Mouse (Mus musculus) limb, embryonic 12.5 days (tissue): ENCODE measurements around the gene Ntn4. TPM values are rescaled to one million over a fixed set of nuclear protein-coding genes. Genes with fewer than 3 reads are reported as not detected.
"Not testable (repeated sequence)": the region's sequence is repeated elsewhere in the genome, so short reads cannot be mapped to it uniquely, and the experiment has no call there.

Experiments
- ATAC-seq: fragments of 200-750 bp; cut with Nextera tagmentation; 2 replicates; pipeline ENCODE4 v1.8.0; 2017; ENCODE audit warnings: low read depth, moderate TSS enrichment; ENCODE audit not compliant: insufficient number of reproducible peaks, insufficient read depth, low FRiP score, low TSS enrichment
- H3K27ac ChIP-seq: fragments of 300-500 bp; sonication (generic); 2 replicates; pipeline ENCODE4 v1.5.1; 2016; ENCODE audit warnings: mild to moderate bottlenecking, moderate library complexity
- H3K27me3 ChIP-seq: fragments of 300-500 bp; sonication (generic); 2 replicates; pipeline ENCODE4 v1.6.1; 2016; ENCODE audit warnings: mild to moderate bottlenecking, moderate library complexity
- H3K36me3 ChIP-seq: fragments of 300-500 bp; sonication (generic); 2 replicates; pipeline ENCODE4 v1.6.1; 2016; ENCODE audit warnings: mild to moderate bottlenecking, moderate library complexity
- H3K4me1 ChIP-seq: fragments of 300-500 bp; sonication (generic); replicated peaks from 2 replicates; pipeline ENCODE4 v1.6.1; 2016
- H3K4me2 ChIP-seq: fragments of 300-500 bp; sonication (generic); 2 replicates; pipeline ENCODE4 v1.6.1; 2016; ENCODE audit warnings: mild to moderate bottlenecking, moderate library complexity
- H3K4me3 ChIP-seq: fragments of 300-500 bp; sonication (generic); replicated peaks from 2 replicates; pipeline ENCODE4 v1.5.1; 2016; ENCODE audit warnings: mild to moderate bottlenecking
- H3K9ac ChIP-seq: fragments of 300-500 bp; sonication (generic); replicated peaks from 2 replicates; pipeline ENCODE4 v1.6.1; 2016; ENCODE audit warnings: mild to moderate bottlenecking, moderate library complexity
- H3K9me3 ChIP-seq: fragments of 300-500 bp; sonication (generic); 2 replicates; pipeline ENCODE4 v1.6.1; 2016; ENCODE audit warnings: mild to moderate bottlenecking, moderate library complexity
- WGBS: fragments of 180-500 bp; shearing (Covaris S2); methylation state at CpG from one replicate; pipeline ENCODE4 v1.1.7; 2016; 5-methylcytosine and 5-hydroxymethylcytosine counted together
- polyA plus RNA-seq: library from polyadenylated mRNA; unstranded; fragments of >200 nt; fragmentation: Nextera tagmentation; extraction: Ambion mirVana; gene quantifications from 2 replicates; pipeline ENCODE4 v1.2.1, GENCODE M21; 2016

The Ntn4 gene
- polyA plus RNA-seq, 1 experiment from 2014 or later: 1.8 TPM

DNA sequence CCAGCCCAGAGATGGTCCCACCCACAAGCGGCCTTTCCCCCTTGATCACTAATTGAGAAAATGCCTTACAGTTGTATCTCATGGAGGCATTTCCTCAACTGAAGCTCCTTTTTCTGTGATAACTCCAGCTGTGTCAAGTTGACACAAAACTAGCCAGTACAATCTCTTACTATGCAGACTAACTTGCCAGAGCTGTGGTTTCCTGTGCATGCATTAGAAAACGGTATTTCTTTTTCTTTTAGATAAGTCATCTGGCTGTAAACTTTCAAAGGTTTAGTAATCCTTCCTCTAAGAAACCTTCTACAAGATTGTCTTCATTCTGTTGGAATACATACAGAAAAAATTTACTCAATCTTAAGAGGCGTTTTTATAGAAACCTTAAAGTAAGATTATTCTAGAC is 44.9 kb downstream of the Ntn4 start:
- H3K36me3 ChIP-seq, H3K27me3 ChIP-seq, H3K27ac ChIP-seq, H3K9me3 ChIP-seq, ATAC-seq, H3K4me2 ChIP-seq, H3K9ac ChIP-seq, H3K4me3 ChIP-seq: not testable (repeated sequence)
- 80% methylated on average over 3 of the region's 3 CpGs for WGBS
- peaks cover 17% of the 10 kb centered on the region for H3K4me1 ChIP-seq

- H3K36me3 ChIP-seq: no peaks in the 10 kb centered on the region
- 95% methylated on average over 6 of the region's 6 CpGs for WGBS
- 0 out of 2 replicates have a peak, but pooled peaks have one; percentile 56 for ATAC-seq
These were observed 46.1 kb downstream of the Ntn4 start for GRCm38 (mm10) chr10:93686579-93686978.

GRCm38 (mm10) chr10:93687781-93688180 is 47.3 kb downstream of the Ntn4 start:
- no peak overlapping the region for H3K9ac ChIP-seq

More at GRCm38 (mm10) chr10:93686579-93686978, 46.1 kb downstream of the Ntn4 start:
- no peak overlapping the region for H3K27ac ChIP-seq
- no peaks in the 10 kb centered on the region for H3K9me3 ChIP-seq
- no peak overlapping the region for H3K4me3 ChIP-seq
- no peak overlapping the region for H3K9ac ChIP-seq
- H3K27me3 ChIP-seq: no peaks in the 10 kb centered on the region
- H3K4me2 ChIP-seq: no peak overlapping the region
- H3K4me1 ChIP-seq: peaks cover 12% of the 10 kb centered on the region

GRCm38 (mm10) chr10:93688306-93689171 is 48.1 kb downstream of the Ntn4 start:
- Histone ChIP-seq H3K9ac (no peak overlapping the region), H3K4me1 (peaks cover 12% of the 10 kb centered on the region), H3K27ac (peak overlapping the region; percentile 20; the same call in 1 of the 2 replicates), H3K4me3 (no peak overlapping the region), H3K27me3 (no peaks in the 10 kb centered on the region), H3K4me2 (no peak overlapping the region), H3K36me3 (no peaks in the 10 kb centered on the region), H3K9me3 (no peaks in the 10 kb centered on the region)
- WGBS: 57% methylated on average over 26 of the region's 26 CpGs
- ATAC-seq: peak; percentile 69

More at GRCm38 (mm10) chr10:93687781-93688180, 47.3 kb downstream of the Ntn4 start:
- ATAC-seq: no peak
- H3K27ac ChIP-seq: no peak overlapping the region
- 88% methylated on average over 3 of the region's 3 CpGs for WGBS
- H3K36me3 ChIP-seq: no peaks in the 10 kb centered on the region
- no peak overlapping the region for H3K4me2 ChIP-seq
- no peak overlapping the region for H3K4me3 ChIP-seq
- H3K9me3 ChIP-seq: no peaks in the 10 kb centered on the region
- peaks cover 12% of the 10 kb centered on the region for H3K4me1 ChIP-seq
- no peaks in the 10 kb centered on the region for H3K27me3 ChIP-seq

- H3K9ac ChIP-seq: no peak overlapping the region
- 53% methylated on average over 11 of the region's 11 CpGs for WGBS
- no peaks in the 10 kb centered on the region for H3K36me3 ChIP-seq
- H3K4me1 ChIP-seq: peaks cover 12% of the 10 kb centered on the region
- no peak overlapping the region for H3K27ac ChIP-seq
- no peaks in the 10 kb centered on the region for H3K27me3 ChIP-seq
- no peak for ATAC-seq
- H3K4me2 ChIP-seq: no peak overlapping the region
- H3K4me3 ChIP-seq: no peak overlapping the region
- H3K9me3 ChIP-seq: no peaks in the 10 kb centered on the region
These were observed 50.9 kb downstream of the Ntn4 start for GRCm38 (mm10) chr10:93691344-93691743.

GRCm38 (mm10) chr10:93695043-93695791 is 54.7 kb downstream of the Ntn4 start:
- Histone ChIP-seq H3K36me3 (no peaks in the 10 kb centered on the region), H3K27ac (no peak overlapping the region), H3K4me2 (no peak overlapping the region), H3K9me3 (no peaks in the 10 kb centered on the region), H3K9ac (no peak overlapping the region), H3K27me3 (no peaks in the 10 kb centered on the region), H3K4me1 (peaks cover 5% of the 10 kb centered on the region; the same call in 1 of the 2 replicates), H3K4me3 (no peak overlapping the region)
- no peak for ATAC-seq
- 68% methylated on average over 21 of the region's 21 CpGs for WGBS

DNA sequence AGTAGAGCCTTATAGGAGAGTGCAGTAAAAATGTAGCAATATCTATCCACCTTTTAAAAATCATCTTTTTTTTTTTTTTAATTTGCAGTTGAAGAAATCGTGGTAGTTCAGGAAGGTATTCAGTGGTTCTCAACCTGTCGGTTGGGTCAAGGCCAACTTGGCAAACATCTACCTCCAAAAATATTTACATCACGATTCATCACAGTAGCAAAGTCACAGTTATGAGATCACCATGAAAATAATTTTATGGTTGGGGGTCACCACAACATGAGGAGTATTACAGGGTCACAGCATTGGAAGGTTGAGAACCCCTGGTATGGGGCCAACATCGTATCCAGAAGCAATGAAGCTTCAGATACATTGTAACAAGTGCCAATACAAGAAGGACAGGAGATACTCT is 55.5 kb downstream of the Ntn4 start:
- H3K4me3 ChIP-seq: no peak overlapping the region
- no peak for ATAC-seq
- no peak overlapping the region for H3K9ac ChIP-seq
- no peak overlapping the region for H3K4me2 ChIP-seq
- no peaks in the 10 kb centered on the region for H3K36me3 ChIP-seq
- WGBS: 97% methylated on average over 4 of the region's 4 CpGs
- H3K9me3 ChIP-seq: no peaks in the 10 kb centered on the region
- no peaks in the 10 kb centered on the region for H3K27me3 ChIP-seq
- H3K27ac ChIP-seq: no peak overlapping the region
- H3K4me1 ChIP-seq: 0 out of 2 replicates have a peak, but pooled peaks cover 3% of the 10 kb centered on the region

GRCm38 (mm10) chr10:93697866-93698483 is 57.5 kb downstream of the Ntn4 start:
- no peak overlapping the region for H3K9ac ChIP-seq

DNA sequence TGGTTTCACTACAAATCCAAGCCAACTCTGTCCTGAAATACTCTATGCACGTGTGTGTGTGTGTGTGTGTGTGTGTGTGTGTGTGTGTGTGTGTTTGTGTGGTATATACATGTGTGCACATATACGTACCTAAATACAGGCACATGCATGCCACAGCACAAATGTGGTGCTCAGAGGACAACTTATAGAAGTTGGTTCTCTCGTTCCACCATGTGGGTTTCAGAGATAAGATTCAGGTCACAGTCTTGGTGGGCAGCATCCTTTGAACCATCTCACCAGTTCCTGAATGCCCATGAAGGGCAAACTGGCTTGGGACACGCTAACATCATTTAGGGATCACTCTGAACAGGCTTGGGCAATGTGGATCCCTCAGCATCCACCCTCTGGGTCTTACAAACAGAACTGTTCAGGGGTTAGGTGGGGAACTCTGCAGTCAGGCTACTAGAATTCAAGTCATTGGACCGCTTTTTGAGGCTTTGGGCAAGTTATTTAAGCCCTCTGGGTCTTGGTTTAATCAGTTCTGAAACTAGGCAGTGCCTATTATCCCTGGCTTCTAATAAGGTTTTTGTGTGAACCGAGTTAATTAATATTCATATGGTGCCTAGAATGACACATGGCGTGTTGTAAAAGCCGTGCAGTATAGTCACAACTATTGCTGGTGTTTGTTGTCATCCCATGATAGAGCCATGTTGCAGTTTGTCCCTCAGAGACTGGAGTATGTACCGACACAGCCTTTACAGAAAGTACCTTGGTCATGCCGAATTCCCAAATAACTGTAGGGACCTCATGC is 59.4 kb downstream of the Ntn4 start:
- no peak overlapping the region for H3K4me2 ChIP-seq
- H3K4me3 ChIP-seq: no peak overlapping the region
- H3K27ac ChIP-seq: no peak overlapping the region
- ATAC-seq: no peak
- no peaks in the 10 kb centered on the region for H3K36me3 ChIP-seq
- H3K4me1 ChIP-seq: no peaks in the 10 kb centered on the region
- H3K9me3 ChIP-seq: no peaks in the 10 kb centered on the region
- H3K9ac ChIP-seq: no peak overlapping the region
- no peaks in the 10 kb centered on the region for H3K27me3 ChIP-seq
- WGBS: 88% methylated on average over 10 of the region's 10 CpGs

More at GRCm38 (mm10) chr10:93697866-93698483, 57.5 kb downstream of the Ntn4 start:
- no peak overlapping the region for H3K27ac ChIP-seq
- 91% methylated on average over 10 of the region's 10 CpGs for WGBS
- H3K9me3 ChIP-seq: no peaks in the 10 kb centered on the region
- ATAC-seq: no peak
- no peaks in the 10 kb centered on the region for H3K36me3 ChIP-seq
- no peaks in the 10 kb centered on the region for H3K27me3 ChIP-seq
- no peaks in the 10 kb centered on the region for H3K4me1 ChIP-seq
- H3K4me2 ChIP-seq: no peak overlapping the region
- H3K4me3 ChIP-seq: no peak overlapping the region

DNA sequence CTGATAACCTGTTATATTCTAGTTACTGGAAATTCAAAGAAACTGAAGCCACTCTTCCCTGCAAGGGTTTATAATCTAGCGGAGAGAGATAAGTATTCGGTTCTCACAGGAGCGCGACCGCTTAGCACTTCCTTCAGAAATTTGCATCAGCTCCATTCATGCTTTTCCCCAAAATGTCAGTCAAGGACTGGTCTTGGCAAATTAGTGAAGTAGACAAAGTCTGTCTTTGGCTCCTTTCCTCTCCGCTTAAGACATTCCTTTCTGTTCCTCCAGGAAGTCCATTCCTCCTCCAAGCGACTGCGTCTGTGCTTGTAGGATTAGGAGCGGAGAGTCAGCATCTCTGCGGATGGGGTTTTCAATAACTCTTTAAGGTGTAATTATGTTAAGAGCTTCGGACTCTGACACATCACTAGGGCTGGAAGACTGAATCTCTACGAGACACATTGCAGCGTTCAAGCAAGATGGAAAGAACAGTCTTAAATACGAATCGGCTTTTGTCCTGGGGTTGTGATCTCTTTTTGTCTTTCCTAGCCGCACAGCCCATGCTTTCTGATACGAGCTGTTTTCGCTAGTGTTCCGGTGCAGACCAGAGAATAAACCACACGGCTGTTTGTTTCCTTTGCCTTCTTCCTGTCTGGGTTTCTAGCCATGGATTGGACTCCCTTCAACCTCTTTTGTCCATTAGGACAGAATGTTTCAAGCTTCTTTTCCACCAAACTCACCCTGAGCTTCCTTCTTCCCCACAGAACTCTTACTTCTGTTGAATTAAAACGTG is 60.3 kb downstream of the Ntn4 start:
- ATAC-seq: no peak
- no peak overlapping the region for H3K4me3 ChIP-seq
- no peaks in the 10 kb centered on the region for H3K27me3 ChIP-seq
- no peak overlapping the region for H3K4me2 ChIP-seq
- H3K36me3 ChIP-seq: no peaks in the 10 kb centered on the region
- no peaks in the 10 kb centered on the region for H3K9me3 ChIP-seq
- no peak overlapping the region for H3K9ac ChIP-seq
- 86% methylated on average over 21 of the region's 21 CpGs for WGBS
- no peak overlapping the region for H3K27ac ChIP-seq
- H3K4me1 ChIP-seq: no peaks in the 10 kb centered on the region
